Mouse (Mus musculus): ENCODE measurements around the gene Cabin1. TPM values are rescaled to one million over a fixed set of nuclear protein-coding genes. Genes with fewer than 3 reads are reported as not detected.

The Cabin1 gene
- polyA plus RNA-seq, 1 experiment = 24.0 TPM

DNA sequence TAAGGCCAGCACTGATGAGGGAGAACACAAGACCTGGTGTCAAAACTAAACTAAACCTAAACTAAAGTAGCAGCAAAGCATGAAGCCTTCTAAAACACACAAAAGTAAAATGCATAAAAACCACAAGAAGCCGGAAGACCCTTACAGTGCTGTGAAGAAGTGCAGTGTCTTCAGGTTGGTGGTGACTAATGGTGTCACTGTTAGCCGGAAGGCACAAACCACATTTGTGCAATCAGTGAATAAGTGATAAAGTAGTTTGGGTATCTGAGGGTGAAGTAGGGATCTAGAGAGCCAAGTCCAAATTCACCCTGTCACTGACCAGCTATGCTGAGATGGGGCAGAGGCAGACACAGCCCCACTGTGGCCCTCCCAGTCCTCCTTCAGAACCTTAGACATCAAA is 61.6 kb downstream of the Cabin1 start:
- Histone ChIP-seq H3K79me2 (ENCODE audit: control insufficient read depth, insufficient read depth) (no peaks in the 10 kb centered on the region), H3K27me3 (ENCODE audit: control insufficient read depth, insufficient read depth, insufficient read length) (no peaks in the 10 kb centered on the region), H3K4me2 (ENCODE audit: low read depth) (no peak overlapping the region), H3K4me3 (no peak overlapping the region), H3ac (ENCODE audit: control insufficient read depth, insufficient read length) (no peak overlapping the region), H3K36me3 (ENCODE audit: control insufficient read depth, insufficient read depth) (peaks cover 5% of the 10 kb centered on the region)
- TF ChIP-seq E2F4 (IDR thresholded peaks at IDR 0.05; ENCODE audit: insufficient read depth) = no peak

DNA sequence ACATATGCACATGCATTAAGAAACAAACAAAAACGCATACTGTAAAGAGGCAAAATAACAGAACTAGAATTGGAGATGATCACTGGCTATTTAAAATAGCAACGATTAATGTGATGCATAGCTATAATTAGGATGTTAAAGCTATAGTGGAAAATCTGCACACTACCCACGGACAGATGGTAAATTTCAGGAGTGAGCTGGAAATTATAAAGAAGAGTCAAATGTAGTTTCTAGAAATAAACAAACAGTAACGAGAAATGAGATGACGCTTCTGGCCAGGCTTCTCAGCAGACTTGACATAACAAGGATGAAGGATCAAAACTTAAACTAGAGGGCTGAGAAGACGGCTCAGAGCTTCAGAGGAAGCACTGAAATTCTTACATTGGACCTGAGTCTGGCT is 62.9 kb downstream of the Cabin1 start:
- Histone ChIP-seq H3K27me3 (ENCODE audit: control insufficient read depth, insufficient read depth, insufficient read length) (no peaks in the 10 kb centered on the region), H3K4me2 (ENCODE audit: low read depth) (no peak overlapping the region), H3K79me2 (ENCODE audit: control insufficient read depth, insufficient read depth) (no peaks in the 10 kb centered on the region), H3K36me3 (ENCODE audit: control insufficient read depth, insufficient read depth) (peaks cover 10% of the 10 kb centered on the region), H3K4me3 (no peak overlapping the region), H3ac (ENCODE audit: control insufficient read depth, insufficient read length) (no peak overlapping the region)
- TF ChIP-seq POLR2AphosphoS2 (IDR thresholded peaks at IDR 0.05; ENCODE audit: insufficient read length, low read depth) (no peak), CEBPB (IDR thresholded peaks at IDR 0.05; ENCODE audit: insufficient read depth, poor library complexity, severe bottlenecking) (no peak), E2F4 (IDR thresholded peaks at IDR 0.05; ENCODE audit: insufficient read depth) (no peak), MYOD1 (IDR thresholded peaks at IDR 0.05; ENCODE audit: control insufficient read depth in 1 of 3, insufficient read length in 2 of 3, low read depth in 2 of 3) (no peak), REST (IDR thresholded peaks at IDR 0.05; ENCODE audit: insufficient read depth, insufficient read length) (no peak), MAX (IDR thresholded peaks at IDR 0.05; ENCODE audit: low read depth) (no peak), MYOG (IDR thresholded peaks at IDR 0.05; ENCODE audit: control insufficient read depth in 1 of 3, insufficient read depth in 1 of 3, insufficient read length in 2 of 3, low read depth in 2 of 3) (no peak), TCF12 (IDR thresholded peaks at IDR 0.05; ENCODE audit: insufficient read depth, poor library complexity, severe bottlenecking) (no peak), SRF (IDR thresholded peaks at IDR 0.05; ENCODE audit: control insufficient read depth, insufficient read length, low read depth) (no peak), USF1 (IDR thresholded peaks at IDR 0.05; ENCODE audit: low read depth) (no peak), POLR2A (IDR thresholded peaks at IDR 0.05; ENCODE audit: insufficient read length, low read depth) (no peak), TCF3 (IDR thresholded peaks at IDR 0.05; ENCODE audit: insufficient read length, low read depth) (no peak)

DNA sequence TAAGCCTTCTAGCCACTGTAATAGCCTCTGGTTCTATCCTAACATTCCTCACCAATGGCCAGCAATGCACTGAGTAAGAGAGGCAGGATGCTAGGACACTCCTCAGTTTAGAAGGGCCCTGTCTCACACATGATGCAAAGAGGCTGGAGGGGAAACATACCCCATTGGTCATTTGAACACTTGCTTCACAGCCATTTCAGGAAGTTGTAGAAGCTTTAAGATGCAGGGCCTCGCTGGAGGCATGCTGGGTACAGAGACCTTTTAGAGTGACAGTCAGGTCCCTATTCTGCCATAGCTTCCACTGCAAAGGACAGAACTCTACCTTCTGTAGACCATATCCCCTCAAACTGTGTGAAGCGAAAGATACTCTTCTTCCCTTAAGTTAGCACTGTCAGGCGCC is 66.4 kb downstream of the Cabin1 start:
- H3ac ChIP-seq (ENCODE audit: control insufficient read depth, insufficient read length) = no peak overlapping the region
- H3K4me3 ChIP-seq = no peak overlapping the region
- peaks cover 10% of the 10 kb centered on the region for H3K36me3 ChIP-seq (ENCODE audit: control insufficient read depth, insufficient read depth)
- H3K4me2 ChIP-seq (ENCODE audit: low read depth) = no peak overlapping the region
- no peak for TF ChIP-seq REST (IDR thresholded peaks at IDR 0.05; ENCODE audit: insufficient read depth, insufficient read length)
- TF ChIP-seq POLR2AphosphoS2 (IDR thresholded peaks at IDR 0.05; ENCODE audit: insufficient read length, low read depth) = no peak
- no peak for TF ChIP-seq MAX (IDR thresholded peaks at IDR 0.05; ENCODE audit: low read depth)
- TF ChIP-seq TCF12 (IDR thresholded peaks at IDR 0.05; ENCODE audit: insufficient read depth, poor library complexity, severe bottlenecking) = no peak
- TF ChIP-seq MYOD1 (IDR thresholded peaks at IDR 0.05; ENCODE audit: control insufficient read depth in 1 of 3, insufficient read length in 2 of 3, low read depth in 2 of 3) = no peak
- no peak for TF ChIP-seq POLR2A (IDR thresholded peaks at IDR 0.05; ENCODE audit: insufficient read length, low read depth)
- no peak for TF ChIP-seq SRF (IDR thresholded peaks at IDR 0.05; ENCODE audit: control insufficient read depth, insufficient read length, low read depth)
- no peak for TF ChIP-seq MYOG (IDR thresholded peaks at IDR 0.05; ENCODE audit: control insufficient read depth in 1 of 3, insufficient read depth in 1 of 3, insufficient read length in 2 of 3, low read depth in 2 of 3)
- TF ChIP-seq TCF3 (IDR thresholded peaks at IDR 0.05; ENCODE audit: insufficient read length, low read depth) = no peak
- no peak for TF ChIP-seq USF1 (IDR thresholded peaks at IDR 0.05; ENCODE audit: low read depth)
- no peak for TF ChIP-seq CEBPB (IDR thresholded peaks at IDR 0.05; ENCODE audit: insufficient read depth, poor library complexity, severe bottlenecking)
- no peak for TF ChIP-seq E2F4 (IDR thresholded peaks at IDR 0.05; ENCODE audit: insufficient read depth)
- no peaks in the 10 kb centered on the region for H3K27me3 ChIP-seq (ENCODE audit: control insufficient read depth, insufficient read depth, insufficient read length)
- no peaks in the 10 kb centered on the region for H3K79me2 ChIP-seq (ENCODE audit: control insufficient read depth, insufficient read depth)

DNA sequence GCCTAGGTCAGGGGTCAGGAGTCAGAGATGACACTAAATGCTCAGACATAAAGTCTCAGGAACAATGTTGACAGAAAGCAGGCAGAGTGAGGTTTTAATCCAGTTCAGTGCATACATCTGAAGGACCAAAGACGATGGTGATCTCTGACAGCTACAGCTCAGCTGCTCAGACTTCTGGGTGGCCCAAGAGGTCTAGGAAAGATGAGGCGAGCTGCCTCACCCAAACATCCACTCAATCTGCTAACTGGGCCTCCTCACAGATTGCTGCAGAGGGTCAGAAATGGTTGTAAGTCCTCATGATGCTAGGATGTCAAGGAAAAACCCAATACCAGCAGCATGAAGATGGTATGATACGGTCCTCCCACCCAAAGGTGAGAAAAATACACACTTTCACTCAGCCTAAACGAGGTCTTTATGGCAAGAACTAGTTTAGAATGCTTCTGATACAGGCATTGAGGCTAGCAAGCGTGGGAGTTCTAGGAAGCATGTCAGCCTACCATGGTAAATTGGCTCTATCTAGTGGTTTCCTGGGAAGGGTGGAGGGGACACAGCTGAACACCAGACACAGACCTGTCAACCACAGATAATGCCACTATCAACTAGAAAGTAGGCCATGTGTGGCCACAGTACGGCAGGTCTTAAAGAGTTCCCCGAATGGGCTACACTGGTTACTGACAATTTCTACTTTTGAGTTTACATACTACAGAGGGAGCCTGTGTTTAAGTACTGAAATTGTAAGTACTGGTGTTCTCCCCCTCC is 67.4 kb downstream of the Cabin1 start:
- TF ChIP-seq E2F4 (IDR thresholded peaks at IDR 0.05; ENCODE audit: insufficient read depth) (no peak), MAX (IDR thresholded peaks at IDR 0.05; ENCODE audit: low read depth) (no peak), TCF3 (IDR thresholded peaks at IDR 0.05; ENCODE audit: insufficient read length, low read depth) (no peak), MYOG (IDR thresholded peaks at IDR 0.05; ENCODE audit: control insufficient read depth in 1 of 3, insufficient read depth in 1 of 3, insufficient read length in 2 of 3, low read depth in 2 of 3) (no peak), REST (IDR thresholded peaks at IDR 0.05; ENCODE audit: insufficient read depth, insufficient read length) (no peak), CEBPB (IDR thresholded peaks at IDR 0.05; ENCODE audit: insufficient read depth, poor library complexity, severe bottlenecking) (no peak), POLR2AphosphoS2 (IDR thresholded peaks at IDR 0.05; ENCODE audit: insufficient read length, low read depth) (no peak), POLR2A (IDR thresholded peaks at IDR 0.05; ENCODE audit: insufficient read length, low read depth) (no peak), TCF12 (IDR thresholded peaks at IDR 0.05; ENCODE audit: insufficient read depth, poor library complexity, severe bottlenecking) (no peak), MYOD1 (IDR thresholded peaks at IDR 0.05; ENCODE audit: control insufficient read depth in 1 of 3, insufficient read length in 2 of 3, low read depth in 2 of 3) (no peak), USF1 (IDR thresholded peaks at IDR 0.05; ENCODE audit: low read depth) (no peak), SRF (IDR thresholded peaks at IDR 0.05; ENCODE audit: control insufficient read depth, insufficient read length, low read depth) (no peak)
- H3K27me3 ChIP-seq (ENCODE audit: control insufficient read depth, insufficient read depth, insufficient read length) = no peaks in the 10 kb centered on the region
- H3ac ChIP-seq (ENCODE audit: control insufficient read depth, insufficient read length) = no peak overlapping the region
- H3K36me3 ChIP-seq (ENCODE audit: control insufficient read depth, insufficient read depth) = peaks cover 15% of the 10 kb centered on the region
- H3K79me2 ChIP-seq (ENCODE audit: control insufficient read depth, insufficient read depth) = no peaks in the 10 kb centered on the region
- H3K4me2 ChIP-seq (ENCODE audit: low read depth) = no peak overlapping the region
- no peak overlapping the region for H3K4me3 ChIP-seq

DNA sequence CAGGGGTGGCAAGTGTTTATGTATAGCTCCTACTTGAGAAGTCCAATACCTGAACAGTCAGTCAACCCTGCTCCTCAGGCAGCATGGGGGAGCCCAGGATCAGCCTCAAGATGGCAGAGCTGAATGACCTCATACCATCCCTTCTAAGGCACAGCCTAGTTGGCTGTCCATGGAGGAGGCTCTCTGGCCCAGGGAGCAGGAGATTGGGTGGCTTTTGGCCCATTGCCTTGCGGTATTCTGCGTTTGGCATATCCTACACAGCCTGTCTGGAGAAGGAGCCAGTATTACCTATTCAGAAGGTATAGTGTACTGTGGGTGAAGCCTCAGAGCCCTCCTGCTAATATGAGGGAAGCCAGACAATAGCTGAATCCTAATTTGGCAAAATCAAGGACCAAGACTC is 68.6 kb downstream of the Cabin1 start:
- Histone ChIP-seq H3K36me3 (ENCODE audit: control insufficient read depth, insufficient read depth) (peaks cover 16% of the 10 kb centered on the region), H3K27me3 (ENCODE audit: control insufficient read depth, insufficient read depth, insufficient read length) (no peaks in the 10 kb centered on the region), H3ac (ENCODE audit: control insufficient read depth, insufficient read length) (no peak overlapping the region), H3K79me2 (ENCODE audit: control insufficient read depth, insufficient read depth) (no peaks in the 10 kb centered on the region), H3K4me2 (ENCODE audit: low read depth) (no peak overlapping the region), H3K4me3 (no peak overlapping the region)
- TF ChIP-seq SRF (IDR thresholded peaks at IDR 0.05; ENCODE audit: control insufficient read depth, insufficient read length, low read depth) (no peak), CEBPB (IDR thresholded peaks at IDR 0.05; ENCODE audit: insufficient read depth, poor library complexity, severe bottlenecking) (no peak), MAX (IDR thresholded peaks at IDR 0.05; ENCODE audit: low read depth) (no peak), TCF3 (IDR thresholded peaks at IDR 0.05; ENCODE audit: insufficient read length, low read depth) (no peak), POLR2A (IDR thresholded peaks at IDR 0.05; ENCODE audit: insufficient read length, low read depth) (no peak), E2F4 (IDR thresholded peaks at IDR 0.05; ENCODE audit: insufficient read depth) (no peak), REST (IDR thresholded peaks at IDR 0.05; ENCODE audit: insufficient read depth, insufficient read length) (no peak), TCF12 (IDR thresholded peaks at IDR 0.05; ENCODE audit: insufficient read depth, poor library complexity, severe bottlenecking) (no peak), MYOG (IDR thresholded peaks at IDR 0.05; ENCODE audit: control insufficient read depth in 1 of 3, insufficient read depth in 1 of 3, insufficient read length in 2 of 3, low read depth in 2 of 3) (no peak), USF1 (IDR thresholded peaks at IDR 0.05; ENCODE audit: low read depth) (no peak), POLR2AphosphoS2 (IDR thresholded peaks at IDR 0.05; ENCODE audit: insufficient read length, low read depth) (no peak), MYOD1 (IDR thresholded peaks at IDR 0.05; ENCODE audit: control insufficient read depth in 1 of 3, insufficient read length in 2 of 3, low read depth in 2 of 3) (no peak)
